Comparison of ENCODE assay signal across 8 mouse cellular contexts in the genomic region with DNA sequence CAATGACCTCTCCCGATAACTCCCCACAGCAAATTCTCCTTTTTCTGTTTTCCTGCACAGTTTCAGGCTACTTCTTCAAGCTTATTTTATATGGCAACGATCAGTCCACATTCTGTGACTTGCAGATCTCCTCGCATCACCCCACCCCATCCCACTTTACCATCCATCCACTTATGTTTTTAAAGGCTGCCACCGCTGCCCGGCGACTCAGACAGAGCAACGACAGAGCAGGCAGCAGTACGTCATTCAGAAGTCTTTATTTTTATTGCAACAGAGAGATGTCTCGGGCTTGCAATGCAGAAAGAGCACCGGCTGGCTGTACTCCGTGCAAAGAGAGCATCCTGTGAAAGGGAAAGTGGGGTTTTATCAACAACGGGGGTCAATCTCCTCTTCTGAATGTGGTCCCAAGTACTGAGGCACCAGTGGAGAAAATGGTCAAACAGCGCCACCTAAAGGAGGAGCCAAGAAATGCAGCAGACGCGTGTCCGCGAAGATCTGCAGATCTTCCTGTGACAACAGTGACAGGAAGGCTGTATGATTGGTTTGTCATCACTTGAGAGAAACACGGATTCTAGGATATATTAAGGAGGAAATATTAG. TPM values are rescaled to one million over a fixed set of nuclear protein-coding genes. Genes with fewer than 3 reads are reported as not detected.
DNase-seq lines count a peak whose midpoint lies in the region; TF ChIP-seq lines count a peak whose summit lies in the region.

No protein-coding gene starts in this region.

- no peaks in the 10 kb centered on the region for H3K36me3 ChIP-seq in forebrain, embryonic 10.5 days (replicated peaks)

- peaks cover 28% of the 10 kb centered on the region for H3K27me3 ChIP-seq in forebrain, embryonic 10.5 days (ENCODE audit: poor library complexity, severe bottlenecking)

- H3K27ac ChIP-seq in bone marrow, adult 2 months (ENCODE audit: control insufficient read depth, insufficient read depth, low read depth, low read length, poor library complexity), result no peak overlapping the region
- H3K27ac ChIP-seq in forebrain, embryonic 10.5 days, result 0 out of 2 replicates have a peak overlapping the region, but pooled peaks have one; percentile 5

- intact Hi-C loops in heart, postnatal 25 days (cut with DNase I), result loop anchor here (1.0 to 5.0 kb wide), 3 partner anchors 166 to 569 kb away; no protein-coding TSS in a partner anchor

- TF ChIP-seq CTCF in bone marrow, adult 2 months (IDR thresholded peaks at IDR 0.05; ENCODE audit: control insufficient read depth, insufficient read depth, low read length), result peak; percentile 87

- no peak for TF ChIP-seq POLR2A in bone marrow, adult 2 months (IDR thresholded peaks at IDR 0.05; ENCODE audit: borderline replicate concordance, control insufficient read depth, low read depth, low read length)

- no peaks in the 10 kb centered on the region for H3K9me3 ChIP-seq in forebrain, embryonic 10.5 days

- peak; percentile 83 for DNase-seq in B cell, adult 2 months
- peak; percentile 83 for DNase-seq in forebrain, embryonic 10.5 days (ENCODE audit: extremely low spot score, low spot score)
- DNase-seq in heart, postnatal 25 days (ENCODE audit: low spot score), result peak; percentile 12
- DNase-seq in layer of hippocampus, adult 11-12 months (ENCODE audit: low spot score), result peak; percentile 73
- peak; percentile 24 to 55 for DNase-seq in lung, adult 18-20 months
- peak; percentile 76 for DNase-seq in ovary, postnatal 14 days (ENCODE audit: low spot score)
- DNase-seq in thymus, postnatal 36 days, result peak; percentile 25 to 39

- WGBS in bone marrow, adult 2 months, result 17% methylated on average over 18 of the region's 18 CpGs
- 25% methylated on average over 18 of the region's 18 CpGs for WGBS in forebrain, embryonic 10.5 days

- H3K4me1 ChIP-seq in bone marrow, adult 2 months (ENCODE audit: control insufficient read depth, insufficient read depth, low read length), result no peaks in the 10 kb centered on the region
- peaks cover 9% of the 10 kb centered on the region for H3K4me1 ChIP-seq in forebrain, embryonic 10.5 days

- H3K4me3 ChIP-seq in bone marrow, adult 2 months (replicated peaks; ENCODE audit: control insufficient read depth, low read depth, low read length), result no peak overlapping the region
- peak overlapping the region; percentile 45 for H3K4me3 ChIP-seq in forebrain, embryonic 10.5 days

RNA-seq across cellular contexts. Expression of gene Gm10053, which starts 4.3 kb away (rescaled TPM):
- polyA plus RNA-seq in bone marrow, adult 2 months (2011; ENCODE audit: insufficient read depth, insufficient read length, low replicate concordance, missing spikeins), result 41.2 and 58.8 TPM in 2 replicates
- 313 and 336 TPM in 2 replicates for polyA plus RNA-seq in forebrain, embryonic 10.5 days (2016; fragmentation: Nextera tagmentation; extraction: Ambion mirVana)
- total RNA-seq in heart, postnatal 25 days (2021), result 1,000 to 10,000 TPM; 1,136 to 1,153 TPM

RNA-seq across cellular contexts. Expression of gene Pgm5, which starts 9.5 kb away (rescaled TPM):
- 2.4 TPM in 1 of 2 replicates, not detected in the other for polyA plus RNA-seq in bone marrow, adult 2 months (2011; ENCODE audit: insufficient read depth, insufficient read length, low replicate concordance, missing spikeins)
- 0.11 and 0.28 TPM in 2 replicates for polyA plus RNA-seq in forebrain, embryonic 10.5 days (2016; fragmentation: Nextera tagmentation; extraction: Ambion mirVana)
- total RNA-seq in heart, postnatal 25 days (2021), result 10 to 100 TPM; 93.4 to 99.9 TPM

RNA-seq across cellular contexts. Expression of gene Foxd4, which starts 29.9 kb away (rescaled TPM):
- polyA plus RNA-seq in bone marrow, adult 2 months (2011; ENCODE audit: insufficient read depth, insufficient read length, low replicate concordance, missing spikeins), result 0.83 TPM in 1 of 2 replicates, not detected in the other
- not detected in 2 replicates for polyA plus RNA-seq in forebrain, embryonic 10.5 days (2016; fragmentation: Nextera tagmentation; extraction: Ambion mirVana)
- total RNA-seq in heart, postnatal 25 days (2021), result not detected

Comparison
In these comparisons a context has a peak if more than half of its experiments do, and no peak if none do; other contexts are left out.
1. DNase-seq: peak in every context shown above with its lines; median percentile 83 in B cell, adult 2 months; 83 in forebrain, embryonic 10.5 days; 76 in ovary, postnatal 14 days; 73 in layer of hippocampus, adult 11-12 months; 40 in lung, adult 18-20 months; 32 in thymus, postnatal 36 days; 12 in heart, postnatal 25 days.